Mouse (Mus musculus) CD4-positive naive resting alpha-beta T cell, adult 76 days (primary cell): Measurements from ENCODE around the gene Sult2a3. TPM values are rescaled to one million over a fixed set of nuclear protein-coding genes. Genes with fewer than 3 reads are reported as not detected.

Experiments
- total RNA-seq: library from RNA; stranded (reverse); gene quantifications from one replicate; pipeline ENCODE4 v1.2.4, GENCODE M21; 2023

The Sult2a3 gene
- total RNA-seq: not detected

DNA sequence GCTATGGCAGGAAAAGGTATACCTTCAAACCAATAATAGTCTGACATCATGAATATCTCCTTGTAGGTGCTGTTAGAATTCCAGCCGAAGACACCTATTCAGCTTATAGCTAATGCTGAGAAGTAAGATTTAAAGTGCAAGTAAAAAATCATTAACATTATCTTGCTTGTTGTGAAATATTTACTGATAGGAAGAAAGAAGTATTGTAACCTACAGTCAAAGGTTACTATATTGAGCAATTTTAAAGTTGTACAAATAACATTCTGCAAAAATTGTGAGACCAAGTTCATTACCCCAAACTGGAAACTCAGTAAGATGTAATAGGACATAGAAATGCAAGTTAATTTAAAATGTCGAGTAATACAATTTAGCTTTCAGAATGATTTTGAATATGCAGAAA lies at the start of gene Sult2a3:
Gene Sult2a3, minus strand, starts transcription at position 101 of the 400 bp plus-strand sequence.

Other genes starting within 250 kb of the Sult2a3 start
- not detected for gene Sult2a4, start 133.4 kb downstream of the Sult2a3 start, total RNA-seq
- gene Sult2a6, start 131.8 kb upstream of the Sult2a3 start, total RNA-seq: not detected
- not detected for gene Obox8, start 210.5 kb upstream of the Sult2a3 start, total RNA-seq